Mouse (Mus musculus): ENCODE results near the gene Lrrc7. TPM values are rescaled to one million over a fixed set of nuclear protein-coding genes. Genes with fewer than 3 reads are reported as not detected.

Gene Lrrc7
- polyA plus RNA-seq (2016; fragmentation: Nextera tagmentation; extraction: Ambion mirVana), result 0.02 and 0.03 TPM in 2 replicates

GRCm38 (mm10) chr3:158561987-158562360, at the start of gene Lrrc7:
Gene Lrrc7, minus strand, starts transcription at chr3:158562221.
- DNase-seq (ENCODE audit: low spot score), result peak; percentile 78
- under 1% methylated on average over 28 of the region's 28 CpGs for WGBS
- Histone ChIP-seq H3K9me3 (no peaks in the 10 kb centered on the region), H3K4me3 (peak within 1 kb of the TSS; percentile 78), H3K27ac (peak within 1 kb of the TSS; percentile 67), H3K27me3 (ENCODE audit: insufficient read depth, poor library complexity, severe bottlenecking) (peaks cover 42% of the 10 kb centered on the region), H3K4me1 (peaks cover 18% of the 10 kb centered on the region), H3K36me3 (no peaks in the 10 kb centered on the region)

DNA sequence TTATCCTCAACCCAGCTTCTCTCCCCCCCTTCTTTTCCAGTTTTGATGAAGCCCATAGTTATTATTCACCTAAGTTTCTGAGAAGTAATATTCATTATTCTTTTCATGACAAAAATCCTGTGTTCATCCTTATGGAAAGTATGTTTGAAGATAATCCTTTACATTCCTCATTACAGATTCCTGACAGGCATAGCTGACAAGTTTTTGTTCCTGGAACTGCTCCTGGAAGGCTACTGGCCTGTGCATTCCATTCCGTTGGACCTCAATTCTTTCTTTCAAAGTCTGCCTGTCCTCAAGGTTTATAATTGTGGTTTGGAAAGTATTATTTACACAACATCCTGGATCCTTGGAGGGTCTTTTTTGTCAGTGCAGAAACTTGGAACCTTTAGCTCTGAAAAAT, 45.0 kb upstream of the Lrrc7 start:
- no peaks in the 10 kb centered on the region for H3K36me3 ChIP-seq
- H3K9me3 ChIP-seq, result no peaks in the 10 kb centered on the region
- no peaks in the 10 kb centered on the region for H3K27me3 ChIP-seq (ENCODE audit: insufficient read depth, poor library complexity, severe bottlenecking)
- WGBS, result 55% methylated on average over 1 of the region's 1 CpGs
- H3K4me1 ChIP-seq, result no peaks in the 10 kb centered on the region
- no peak overlapping the region for H3K27ac ChIP-seq
- no peak overlapping the region for H3K4me3 ChIP-seq
- no peak for DNase-seq (ENCODE audit: low spot score)

DNA sequence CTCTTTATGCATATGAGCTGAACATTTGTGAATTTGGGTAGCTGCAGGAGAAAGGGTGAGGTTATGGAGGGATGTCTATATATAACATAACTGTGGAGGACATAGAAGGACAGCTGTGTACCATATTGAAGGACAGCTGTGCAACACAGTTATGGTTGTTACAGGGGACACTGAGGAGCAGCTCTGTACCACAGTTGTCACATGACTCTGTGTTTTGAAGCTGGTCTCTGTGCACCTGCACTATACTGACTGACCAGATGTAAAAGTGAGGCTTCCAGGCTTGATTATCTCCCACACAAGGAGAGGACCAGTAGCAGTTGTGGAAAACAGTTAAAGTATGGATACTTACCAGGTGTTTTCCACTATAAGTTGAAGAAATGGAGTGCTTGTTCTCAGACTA, 43.3 kb upstream of the Lrrc7 start:
- no peaks in the 10 kb centered on the region for H3K9me3 ChIP-seq
- DNase-seq (ENCODE audit: low spot score), result no peak
- H3K27me3 ChIP-seq (ENCODE audit: insufficient read depth, poor library complexity, severe bottlenecking), result no peaks in the 10 kb centered on the region
- H3K36me3 ChIP-seq, result no peaks in the 10 kb centered on the region
- no peak overlapping the region for H3K4me3 ChIP-seq
- H3K27ac ChIP-seq, result no peak overlapping the region
- H3K4me1 ChIP-seq, result no peaks in the 10 kb centered on the region

GRCm38 (mm10) chr3:158561256-158561986, 600 bp downstream of the Lrrc7 start:
- H3K27ac ChIP-seq, result peak overlapping the region; percentile 67; the same call in 1 of the 2 replicates
- under 1% methylated on average over 53 of the region's 55 CpGs for WGBS
- no peak for DNase-seq (ENCODE audit: low spot score)
- H3K36me3 ChIP-seq, result no peaks in the 10 kb centered on the region
- peak overlapping the region; percentile 78 for H3K4me3 ChIP-seq
- peaks cover 18% of the 10 kb centered on the region for H3K4me1 ChIP-seq
- H3K27me3 ChIP-seq (ENCODE audit: insufficient read depth, poor library complexity, severe bottlenecking), result peaks cover 42% of the 10 kb centered on the region
- no peaks in the 10 kb centered on the region for H3K9me3 ChIP-seq

- Histone ChIP-seq H3K27ac (peak overlapping the region; percentile 67; the same call in 1 of the 2 replicates), H3K36me3 (no peaks in the 10 kb centered on the region), H3K4me1 (peaks cover 18% of the 10 kb centered on the region), H3K27me3 (ENCODE audit: insufficient read depth, poor library complexity, severe bottlenecking) (peaks cover 42% of the 10 kb centered on the region), H3K9me3 (no peaks in the 10 kb centered on the region), H3K4me3 (peak overlapping the region; percentile 78)
- no peak for DNase-seq (ENCODE audit: low spot score)
- WGBS, result under 1% methylated on average over 16 of the region's 16 CpGs
These were observed 1.1 kb downstream of the Lrrc7 start for GRCm38 (mm10) chr3:158560891-158561255.

DNA sequence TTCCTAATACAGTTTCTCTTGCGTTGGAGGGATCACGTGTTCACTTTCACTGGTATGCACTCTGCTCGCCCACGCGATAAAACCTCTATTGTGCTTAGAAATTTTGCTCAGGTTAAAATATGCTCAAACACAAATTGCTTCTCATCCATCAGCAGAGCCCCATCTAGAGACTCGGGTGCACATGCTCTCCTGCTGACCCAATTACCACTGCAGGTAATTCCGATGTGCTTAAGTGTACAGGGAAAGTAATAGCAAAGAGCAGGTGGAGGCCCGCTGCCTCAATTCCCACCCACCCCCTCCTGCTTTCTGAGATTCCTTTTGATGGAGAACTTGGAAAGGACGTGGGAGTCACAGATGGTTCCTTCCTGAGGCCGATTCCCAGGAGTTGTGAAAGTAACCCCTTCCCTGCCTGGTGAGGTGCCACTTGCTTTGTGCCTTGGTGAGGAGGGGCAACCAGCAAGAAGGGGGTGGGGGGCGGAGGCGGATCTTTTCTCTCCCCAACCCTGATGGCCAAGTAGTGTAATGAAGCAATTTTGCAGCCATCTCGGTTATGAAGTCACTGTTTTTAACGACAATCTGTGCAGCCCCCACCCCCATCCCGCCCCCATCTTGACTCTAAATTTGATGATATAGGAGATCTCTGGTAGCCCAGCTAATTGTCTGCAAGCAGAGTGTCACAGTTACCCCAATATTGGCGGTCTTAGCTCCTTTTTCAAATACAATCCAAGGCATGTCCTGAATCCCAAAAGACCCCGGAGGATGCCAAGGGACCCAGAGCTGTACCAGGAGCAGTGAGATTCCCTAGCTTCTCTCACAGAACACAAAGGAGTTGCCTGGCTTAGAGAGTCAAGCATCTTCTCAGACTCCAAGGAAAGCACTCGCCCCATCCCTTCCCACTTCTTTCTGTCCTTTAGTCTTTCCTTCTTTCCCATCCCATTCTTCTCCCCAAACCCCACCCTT, 2.0 kb downstream of the Lrrc7 start:
- peak overlapping the region; percentile 78 for H3K4me3 ChIP-seq
- 6% methylated on average over 18 of the region's 18 CpGs for WGBS
- DNase-seq (ENCODE audit: low spot score), result no peak
- H3K4me1 ChIP-seq, result peaks cover 18% of the 10 kb centered on the region
- H3K27me3 ChIP-seq (ENCODE audit: insufficient read depth, poor library complexity, severe bottlenecking), result peaks cover 42% of the 10 kb centered on the region
- no peak overlapping the region for H3K27ac ChIP-seq
- no peaks in the 10 kb centered on the region for H3K9me3 ChIP-seq
- no peaks in the 10 kb centered on the region for H3K36me3 ChIP-seq

DNA sequence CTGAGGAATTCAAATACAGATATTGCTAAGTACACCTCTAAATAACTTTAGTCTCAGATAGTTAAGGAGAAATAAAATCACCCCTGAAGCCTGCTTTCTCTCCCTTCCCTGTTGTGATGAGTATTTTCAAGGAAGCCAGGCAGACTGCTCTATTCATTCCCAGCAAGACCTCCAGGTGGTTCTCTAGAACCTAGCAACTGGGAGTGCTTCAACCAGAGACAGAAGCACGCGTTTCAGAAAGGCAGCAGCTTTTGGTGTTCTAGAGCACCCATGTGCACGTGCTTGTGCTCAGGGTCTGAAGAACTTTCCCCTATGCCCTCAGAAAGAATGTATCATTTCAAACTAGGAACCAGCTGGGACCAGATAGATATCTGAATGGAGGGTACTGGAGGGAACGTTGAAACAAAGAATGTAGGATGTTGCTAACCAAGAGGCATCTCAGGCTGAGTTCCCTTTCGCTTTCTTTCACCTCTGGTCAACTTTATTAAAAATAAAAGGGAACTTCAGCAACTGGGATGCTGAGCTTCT, 2.8 kb downstream of the Lrrc7 start:
- peak overlapping the region; percentile 42 for H3K4me3 ChIP-seq
- H3K36me3 ChIP-seq, result no peaks in the 10 kb centered on the region
- 9% methylated on average over 5 of the region's 5 CpGs for WGBS
- no peaks in the 10 kb centered on the region for H3K9me3 ChIP-seq
- H3K27me3 ChIP-seq (ENCODE audit: insufficient read depth, poor library complexity, severe bottlenecking), result peaks cover 42% of the 10 kb centered on the region
- DNase-seq (ENCODE audit: low spot score), result no peak
- H3K4me1 ChIP-seq, result peaks cover 18% of the 10 kb centered on the region
- H3K27ac ChIP-seq, result no peak overlapping the region

GRCm38 (mm10) chr3:158558631-158559030, 3.4 kb downstream of the Lrrc7 start:
- Histone ChIP-seq H3K9me3 (no peaks in the 10 kb centered on the region), H3K27me3 (ENCODE audit: insufficient read depth, poor library complexity, severe bottlenecking) (peaks cover 42% of the 10 kb centered on the region), H3K27ac (no peak overlapping the region), H3K36me3 (no peaks in the 10 kb centered on the region), H3K4me3 (no peak overlapping the region), H3K4me1 (peaks cover 18% of the 10 kb centered on the region)
- no peak for DNase-seq (ENCODE audit: low spot score)

- H3K4me3 ChIP-seq, result no peak overlapping the region
- no peak for DNase-seq (ENCODE audit: low spot score)
These were observed 7.7 kb downstream of the Lrrc7 start for GRCm38 (mm10) chr3:158554280-158554679.

DNA sequence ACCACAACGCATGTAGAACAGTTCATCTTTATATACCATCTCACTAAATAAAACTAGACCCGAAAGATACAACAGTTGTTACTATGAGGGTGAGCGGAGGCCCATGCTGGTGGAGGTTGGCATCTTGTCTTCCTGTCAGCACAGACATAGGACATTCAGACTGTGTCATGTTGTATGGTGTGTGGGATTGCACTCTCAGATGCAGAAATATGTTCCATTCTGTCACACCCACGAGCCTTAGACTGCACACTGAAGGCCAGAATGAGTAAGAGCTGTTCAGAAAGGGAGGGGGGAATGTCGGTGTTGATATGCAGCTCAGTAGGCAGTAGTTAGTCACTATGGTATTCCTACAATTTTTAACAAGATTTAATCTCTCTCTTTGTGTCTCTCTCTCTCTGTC, 9.9 kb downstream of the Lrrc7 start:
- no peak for DNase-seq (ENCODE audit: low spot score)
- WGBS, result 73% methylated on average over 5 of the region's 5 CpGs

More at GRCm38 (mm10) chr3:158554280-158554679, 7.7 kb downstream of the Lrrc7 start:
- H3K27me3 ChIP-seq (ENCODE audit: insufficient read depth, poor library complexity, severe bottlenecking), result peaks cover 7% of the 10 kb centered on the region; the same call in 1 of the 2 replicates
- no peaks in the 10 kb centered on the region for H3K4me1 ChIP-seq
- no peaks in the 10 kb centered on the region for H3K9me3 ChIP-seq
- no peak overlapping the region for H3K27ac ChIP-seq
- H3K36me3 ChIP-seq, result no peaks in the 10 kb centered on the region

DNA sequence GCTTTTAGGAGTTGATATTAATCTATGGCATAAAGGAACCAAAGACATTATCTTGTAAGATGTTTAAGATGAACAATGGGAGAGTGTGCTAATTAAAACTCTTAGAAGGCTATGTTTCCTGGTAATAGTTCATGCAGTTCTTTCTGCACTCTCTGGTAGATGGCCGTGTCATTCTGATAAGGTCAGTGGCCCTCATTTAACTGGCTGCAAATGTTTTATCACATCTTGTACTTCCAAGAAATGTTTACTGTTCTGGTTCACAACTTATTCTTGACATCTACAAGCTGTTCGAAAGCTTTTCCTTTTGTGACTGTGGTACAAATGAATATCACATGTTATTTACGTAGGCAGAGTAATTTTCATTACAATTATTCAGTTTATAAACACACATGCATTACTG, 18.5 kb downstream of the Lrrc7 start:
- Histone ChIP-seq H3K27ac (no peak overlapping the region), H3K27me3 (ENCODE audit: insufficient read depth, poor library complexity, severe bottlenecking) (no peaks in the 10 kb centered on the region), H3K4me3 (no peak overlapping the region), H3K9me3 (no peaks in the 10 kb centered on the region), H3K36me3 (no peaks in the 10 kb centered on the region), H3K4me1 (no peaks in the 10 kb centered on the region)
- no peak for DNase-seq (ENCODE audit: low spot score)
- 68% methylated on average over 3 of the region's 3 CpGs for WGBS

More for the DNA sequence above, 9.9 kb downstream of the Lrrc7 start:
- no peak overlapping the region for H3K27ac ChIP-seq
- H3K27me3 ChIP-seq (ENCODE audit: insufficient read depth, poor library complexity, severe bottlenecking), result no peaks in the 10 kb centered on the region
- no peaks in the 10 kb centered on the region for H3K36me3 ChIP-seq
- no peaks in the 10 kb centered on the region for H3K9me3 ChIP-seq
- H3K4me1 ChIP-seq, result no peaks in the 10 kb centered on the region
- H3K4me3 ChIP-seq, result no peak overlapping the region

- 66% methylated on average over 2 of the region's 2 CpGs for WGBS
- Histone ChIP-seq H3K9me3 (no peaks in the 10 kb centered on the region), H3K36me3 (no peaks in the 10 kb centered on the region), H3K4me3 (no peak overlapping the region), H3K27ac (no peak overlapping the region), H3K4me1 (no peaks in the 10 kb centered on the region), H3K27me3 (ENCODE audit: insufficient read depth, poor library complexity, severe bottlenecking) (no peaks in the 10 kb centered on the region)
- no peak for DNase-seq (ENCODE audit: low spot score)
These were observed 29.2 kb downstream of the Lrrc7 start for GRCm38 (mm10) chr3:158532859-158533258.

GRCm38 (mm10) chr3:158528471-158528870, 33.5 kb downstream of the Lrrc7 start:
- no peak overlapping the region for H3K4me3 ChIP-seq
- H3K9me3 ChIP-seq, result no peaks in the 10 kb centered on the region
- no peak overlapping the region for H3K27ac ChIP-seq
- 70% methylated on average over 1 of the region's 1 CpGs for WGBS
- no peaks in the 10 kb centered on the region for H3K27me3 ChIP-seq (ENCODE audit: insufficient read depth, poor library complexity, severe bottlenecking)
- H3K4me1 ChIP-seq, result no peaks in the 10 kb centered on the region
- H3K36me3 ChIP-seq, result no peaks in the 10 kb centered on the region
- no peak for DNase-seq (ENCODE audit: low spot score)
